Mouse (Mus musculus): ENCODE results near the gene C130079G13Rik.
"Not testable (repeated sequence)": the region's sequence is repeated elsewhere in the genome, so short reads cannot be mapped to it uniquely, and the experiment has no call there.

C130079G13Rik gene

DNA sequence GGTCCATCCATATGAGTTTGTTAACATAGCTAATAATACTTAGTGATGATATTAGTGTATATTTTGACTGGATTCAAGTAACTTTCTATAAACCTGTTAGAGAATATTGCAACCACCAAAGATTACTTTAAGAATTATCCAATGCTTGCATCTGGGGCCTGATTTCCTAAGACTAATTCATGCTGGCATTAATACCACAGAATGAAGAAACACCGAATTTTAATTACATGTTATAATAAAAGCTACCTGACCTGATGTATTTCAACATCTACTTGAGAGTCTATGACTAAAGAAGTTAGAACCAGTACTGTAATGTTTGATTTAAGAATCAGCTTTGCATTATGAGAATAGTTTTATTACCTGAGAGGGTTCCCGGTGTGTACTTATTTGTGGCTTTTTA is at the start of gene C130079G13Rik:
C130079G13Rik (plus strand) TSS at position 301 of the 400 bp plus-strand sequence.
- no peak for DNase-seq (ENCODE audit: low read depth, low spot score)

DNA sequence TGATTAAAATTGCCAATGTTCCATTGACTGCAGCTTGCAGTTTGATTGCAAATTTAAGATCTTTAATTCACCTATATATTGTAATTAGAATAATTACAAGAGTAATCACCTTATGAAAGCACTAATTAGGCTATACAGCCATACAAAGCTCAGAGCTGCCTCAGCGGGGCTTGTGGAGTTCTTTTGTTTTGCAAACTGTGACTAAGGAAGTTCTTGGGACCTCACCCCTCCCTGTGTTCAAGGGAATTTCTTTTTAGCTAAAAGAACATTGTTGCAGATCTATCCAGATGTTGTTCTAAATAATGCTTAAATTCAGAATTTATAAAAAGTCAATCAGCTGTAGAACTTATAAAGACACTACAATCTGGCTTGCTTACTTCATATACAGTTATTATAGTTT is 47.4 kb upstream of the C130079G13Rik start:
- DNase-seq (ENCODE audit: low read depth, low spot score) = not testable (repeated sequence)

GRCm38 (mm10) chr3:59879801-59880554 is 45.0 kb upstream of the C130079G13Rik start:
- not testable (repeated sequence) for DNase-seq (ENCODE audit: low read depth, low spot score)

DNA sequence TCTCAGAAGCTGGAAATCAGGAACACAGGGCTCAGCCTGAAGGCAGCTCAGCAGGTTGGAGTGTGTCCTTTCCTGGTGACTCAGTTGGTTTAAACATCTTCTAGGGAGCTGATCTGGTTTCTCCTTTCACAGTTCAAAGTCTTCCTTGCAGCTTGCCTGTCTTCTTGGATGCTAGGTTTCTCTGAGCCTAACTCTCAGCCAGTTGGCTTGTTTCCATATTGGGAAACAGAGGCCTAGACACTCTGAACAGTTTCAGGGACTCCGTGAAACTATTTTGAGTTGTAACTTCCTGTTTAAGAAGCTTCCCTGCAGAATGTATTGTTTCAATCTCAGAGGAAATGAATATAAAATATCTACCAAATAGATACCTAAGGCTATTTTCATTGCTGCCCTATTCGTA is 31.7 kb upstream of the C130079G13Rik start:
- DNase-seq (ENCODE audit: low read depth, low spot score) = no peak

GRCm38 (mm10) chr3:59934621-59935020 is 9.6 kb downstream of the C130079G13Rik start:
- DNase-seq (ENCODE audit: low read depth, low spot score) = no peak

GRCm38 (mm10) chr3:59947294-59947950 is 22.4 kb downstream of the C130079G13Rik start:
- no peak for DNase-seq (ENCODE audit: low read depth, low spot score)

GRCm38 (mm10) chr3:59970891-59971290 is 45.9 kb downstream of the C130079G13Rik start:
- DNase-seq (ENCODE audit: low read depth, low spot score) = no peak

GRCm38 (mm10) chr3:59974591-59974990 is 49.6 kb downstream of the C130079G13Rik start:
- DNase-seq (ENCODE audit: low read depth, low spot score) = no peak

Measured in retina, postnatal 7 days (tissue).